Mouse (Mus musculus): ENCODE measurements around the gene Sim2. TPM values are rescaled to one million over a fixed set of nuclear protein-coding genes. Genes with fewer than 3 reads are reported as not detected.

Gene Sim2
- polyA plus RNA-seq, 1 experiment from 2014 or later, result not detected

DNA sequence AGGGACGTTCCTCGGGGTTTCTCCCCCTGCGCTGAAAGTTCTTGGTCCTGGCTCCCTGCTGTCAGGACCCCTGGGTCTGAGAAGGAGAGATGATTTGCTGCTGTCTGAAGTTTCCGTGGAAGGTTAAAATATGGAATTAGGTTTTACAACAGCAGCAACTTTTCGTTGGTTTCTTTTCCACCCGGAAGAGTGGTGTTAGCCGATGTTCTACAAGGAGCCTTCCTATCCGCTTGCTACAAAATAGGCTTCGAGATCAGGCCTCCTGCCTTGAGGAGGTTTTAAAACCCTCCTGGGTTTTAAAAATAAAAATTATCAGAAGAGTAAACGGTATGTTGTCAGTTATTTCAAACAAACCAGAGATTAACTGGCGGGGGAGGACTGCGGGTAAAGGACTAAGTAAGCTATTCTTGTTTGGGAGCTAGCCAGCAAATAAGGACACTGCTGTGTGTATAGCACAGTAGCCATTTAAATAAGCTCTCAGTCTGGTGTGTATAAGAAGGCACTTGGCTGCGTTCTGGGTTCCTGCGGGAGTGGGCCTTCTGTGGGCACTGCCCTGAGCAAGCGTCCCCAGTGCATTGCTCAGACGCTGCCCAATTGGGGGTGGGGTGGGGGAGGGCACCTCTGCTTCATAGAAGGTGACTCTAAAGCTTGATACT, 3.0 kb downstream of the Sim2 start:
- H3K4me1 ChIP-seq (replicated peaks; ENCODE audit: control insufficient read depth, insufficient read depth, low read length), result no peaks in the 10 kb centered on the region
- TF ChIP-seq CTCF (IDR thresholded peaks at IDR 0.05; ENCODE audit: low read depth), result no peak
- no peaks in the 10 kb centered on the region for H3K36me3 ChIP-seq (ENCODE audit: control insufficient read depth, insufficient read depth)
- H3K27ac ChIP-seq (ENCODE audit: low read depth, low read length), result no peak overlapping the region
- H3K4me2 ChIP-seq (replicated peaks; ENCODE audit: low read depth), result peak overlapping the region; percentile 27; the same call in 1 of the 2 replicates
- no peak overlapping the region for H3K9ac ChIP-seq (ENCODE audit: low read depth, low read length)
- H3K9me3 ChIP-seq (ENCODE audit: control insufficient read depth), result no peaks in the 10 kb centered on the region
- 8% methylated on average over 16 of the region's 16 CpGs for WGBS
- H3K4me3 ChIP-seq (ENCODE audit: low read depth, low read length), result peak overlapping the region; percentile 3; the same call in 1 of the 2 replicates
- H3K27me3 ChIP-seq (replicated peaks; ENCODE audit: control insufficient read depth, insufficient read depth, low read length), result peaks cover 98% of the 10 kb centered on the region
- no peak for ATAC-seq

DNA sequence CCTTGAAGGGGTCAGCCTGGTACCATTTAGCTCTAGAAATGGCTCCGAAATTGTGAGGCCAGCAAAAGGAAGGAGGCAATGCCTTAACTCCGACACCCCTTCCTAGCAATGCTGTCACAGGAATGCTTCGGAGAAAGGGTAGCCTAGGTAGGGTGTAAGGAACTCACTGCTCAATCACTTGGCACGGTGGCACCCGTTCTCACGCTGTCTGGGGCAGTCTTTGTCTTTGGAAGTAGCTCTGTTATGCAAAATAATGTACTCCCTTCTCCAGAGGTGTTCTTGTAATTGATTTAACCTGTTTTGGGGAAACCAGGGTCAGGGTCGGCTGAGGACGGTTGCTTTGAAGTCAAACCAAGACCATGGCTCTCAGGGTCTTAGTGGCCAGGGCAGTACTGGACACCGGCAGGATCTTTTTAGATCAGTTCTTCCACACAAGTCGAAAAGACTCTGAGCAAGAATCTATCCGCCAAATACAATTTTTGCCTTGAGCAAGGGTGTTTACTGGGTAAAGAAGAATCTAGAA, 3.6 kb downstream of the Sim2 start:
- Histone ChIP-seq H3K4me2 (replicated peaks; ENCODE audit: low read depth) (no peak overlapping the region), H3K4me3 (ENCODE audit: low read depth, low read length) (no peak overlapping the region)
- TF ChIP-seq CTCF (IDR thresholded peaks at IDR 0.05; ENCODE audit: low read depth), result no peak

DNA sequence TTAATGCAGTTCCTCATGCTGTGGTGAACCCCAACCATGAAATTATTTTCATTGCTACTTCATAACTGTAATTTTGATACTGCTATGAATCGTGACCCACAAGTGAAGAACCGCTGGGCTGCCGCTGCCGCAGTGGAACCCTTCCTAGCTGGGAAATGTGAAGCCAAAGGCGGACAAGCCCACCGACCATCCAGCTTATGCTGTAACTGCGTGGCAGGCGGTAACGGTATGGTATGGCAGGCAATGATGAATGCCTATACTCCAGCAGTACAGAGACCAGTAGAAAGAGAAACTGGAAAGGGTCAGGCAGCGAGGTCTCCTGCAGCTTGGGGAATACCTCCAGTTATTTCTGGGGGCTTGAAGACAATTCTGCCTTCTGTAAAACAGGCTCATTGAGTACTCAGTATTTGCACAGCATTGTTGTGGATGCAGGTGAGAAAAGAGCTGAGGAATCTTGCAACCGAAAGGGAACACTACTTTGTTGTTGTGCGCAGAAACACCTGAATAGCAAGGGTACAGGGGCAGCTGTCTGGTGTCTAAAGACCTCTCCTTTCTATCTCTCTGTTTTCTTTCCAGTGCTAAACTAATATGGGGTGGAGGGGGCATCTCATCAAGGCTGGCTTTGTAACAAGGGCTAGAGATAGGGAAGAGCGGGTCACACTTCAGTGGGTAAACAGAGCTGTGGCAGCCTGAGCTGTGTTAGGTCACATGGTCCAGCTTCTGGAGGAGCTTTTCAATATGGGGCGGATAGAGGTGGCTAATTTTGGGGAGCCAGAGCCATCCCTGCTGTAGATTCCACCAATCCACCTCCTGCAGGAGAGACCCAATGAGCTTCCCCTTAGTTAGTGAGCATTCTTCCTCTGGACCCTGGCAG, 4.3 kb downstream of the Sim2 start:
- H3K4me2 ChIP-seq (replicated peaks; ENCODE audit: low read depth), result no peak overlapping the region
- WGBS, result 8% methylated on average over 14 of the region's 14 CpGs
- peaks cover 98% of the 10 kb centered on the region for H3K27me3 ChIP-seq (replicated peaks; ENCODE audit: control insufficient read depth, insufficient read depth, low read length)
- TF ChIP-seq CTCF (IDR thresholded peaks at IDR 0.05; ENCODE audit: low read depth), result no peak
- H3K9ac ChIP-seq (ENCODE audit: low read depth, low read length), result no peak overlapping the region
- H3K27ac ChIP-seq (ENCODE audit: low read depth, low read length), result no peak overlapping the region
- no peaks in the 10 kb centered on the region for H3K9me3 ChIP-seq (ENCODE audit: control insufficient read depth)
- H3K4me1 ChIP-seq (replicated peaks; ENCODE audit: control insufficient read depth, insufficient read depth, low read length), result no peaks in the 10 kb centered on the region
- no peak overlapping the region for H3K4me3 ChIP-seq (ENCODE audit: low read depth, low read length)
- ATAC-seq, result no peak
- H3K36me3 ChIP-seq (ENCODE audit: control insufficient read depth, insufficient read depth), result no peaks in the 10 kb centered on the region

More for the DNA sequence above, 3.6 kb downstream of the Sim2 start:
- 5% methylated on average over 11 of the region's 11 CpGs for WGBS
- ATAC-seq, result no peak
- H3K27ac ChIP-seq (ENCODE audit: low read depth, low read length), result no peak overlapping the region
- H3K9ac ChIP-seq (ENCODE audit: low read depth, low read length), result no peak overlapping the region
- H3K36me3 ChIP-seq (ENCODE audit: control insufficient read depth, insufficient read depth), result no peaks in the 10 kb centered on the region
- no peaks in the 10 kb centered on the region for H3K4me1 ChIP-seq (replicated peaks; ENCODE audit: control insufficient read depth, insufficient read depth, low read length)
- H3K9me3 ChIP-seq (ENCODE audit: control insufficient read depth), result no peaks in the 10 kb centered on the region
- H3K27me3 ChIP-seq (replicated peaks; ENCODE audit: control insufficient read depth, insufficient read depth, low read length), result peaks cover 98% of the 10 kb centered on the region

DNA sequence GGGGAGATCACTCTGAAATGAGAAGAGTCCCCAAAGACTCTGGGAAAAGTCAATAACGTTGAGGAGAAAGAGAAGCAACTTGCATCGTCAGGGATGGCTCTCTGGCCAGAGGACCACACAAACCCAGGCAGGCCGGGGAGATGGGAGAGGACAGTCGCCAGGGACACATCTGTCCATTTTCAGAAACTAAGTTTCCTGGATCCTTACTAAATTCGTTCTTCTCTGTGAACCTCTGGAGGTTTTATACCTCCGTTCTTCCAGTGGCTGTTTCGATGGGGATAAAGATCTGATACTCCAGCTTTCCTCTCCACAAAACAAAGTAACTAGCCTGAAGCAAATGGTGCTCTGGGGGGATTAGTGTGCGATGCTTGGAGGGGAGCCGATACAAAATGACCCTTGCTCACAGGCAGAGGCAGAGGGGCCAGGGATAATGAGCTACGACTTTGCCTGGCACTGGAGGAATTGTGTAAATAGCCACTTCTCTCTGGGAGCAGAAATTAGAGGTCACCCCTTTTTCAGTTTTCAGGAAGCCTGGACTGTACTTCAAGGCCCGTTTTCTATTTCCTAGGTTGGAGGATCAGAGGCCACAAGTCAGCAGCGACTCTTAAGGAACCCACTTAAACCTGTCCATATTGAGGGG, 7.9 kb downstream of the Sim2 start:
- no peak overlapping the region for H3K4me2 ChIP-seq (replicated peaks; ENCODE audit: low read depth)
- H3K36me3 ChIP-seq (ENCODE audit: control insufficient read depth, insufficient read depth), result no peaks in the 10 kb centered on the region
- H3K9me3 ChIP-seq (ENCODE audit: control insufficient read depth), result no peaks in the 10 kb centered on the region
- H3K27ac ChIP-seq (ENCODE audit: low read depth, low read length), result no peak overlapping the region
- no peak for ATAC-seq
- no peak overlapping the region for H3K4me3 ChIP-seq (ENCODE audit: low read depth, low read length)
- no peak overlapping the region for H3K9ac ChIP-seq (ENCODE audit: low read depth, low read length)
- H3K27me3 ChIP-seq (replicated peaks; ENCODE audit: control insufficient read depth, insufficient read depth, low read length), result peaks cover 96% of the 10 kb centered on the region
- H3K4me1 ChIP-seq (replicated peaks; ENCODE audit: control insufficient read depth, insufficient read depth, low read length), result no peaks in the 10 kb centered on the region
- TF ChIP-seq CTCF (IDR thresholded peaks at IDR 0.05; ENCODE audit: low read depth), result no peak
- WGBS, result 5% methylated on average over 12 of the region's 12 CpGs

GRCm38 (mm10) chr16:94093151-94093863, 8.6 kb downstream of the Sim2 start:
- no peak overlapping the region for H3K9ac ChIP-seq (ENCODE audit: low read depth, low read length)
- H3K27ac ChIP-seq (ENCODE audit: low read depth, low read length), result no peak overlapping the region
- peaks cover 96% of the 10 kb centered on the region for H3K27me3 ChIP-seq (replicated peaks; ENCODE audit: control insufficient read depth, insufficient read depth, low read length)
- ATAC-seq, result no peak
- no peak for TF ChIP-seq CTCF (IDR thresholded peaks at IDR 0.05; ENCODE audit: low read depth)
- H3K9me3 ChIP-seq (ENCODE audit: control insufficient read depth), result no peaks in the 10 kb centered on the region
- H3K36me3 ChIP-seq (ENCODE audit: control insufficient read depth, insufficient read depth), result no peaks in the 10 kb centered on the region
- H3K4me1 ChIP-seq (replicated peaks; ENCODE audit: control insufficient read depth, insufficient read depth, low read length), result no peaks in the 10 kb centered on the region
- no peak overlapping the region for H3K4me2 ChIP-seq (replicated peaks; ENCODE audit: low read depth)
- WGBS, result 1% methylated on average over 24 of the region's 24 CpGs
- H3K4me3 ChIP-seq (ENCODE audit: low read depth, low read length), result no peak overlapping the region
